Mouse (Mus musculus): ENCODE measurements around the gene Xiap. TPM values are rescaled to one million over a fixed set of nuclear protein-coding genes. Genes with fewer than 3 reads are reported as not detected.
"Not testable (repeated sequence)": the region's sequence is repeated elsewhere in the genome, so short reads cannot be mapped to it uniquely, and the experiment has no call there.

Xiap gene
- polyA plus RNA-seq (2014; fragmentation: Nextera tagmentation; extraction: Ambion mirVana): 22.8 and 24.0 TPM in 2 replicates

- no peak within 1 kb of the TSS for H3K27ac ChIP-seq (ENCODE audit: low read length)
- H3K27me3 ChIP-seq (ENCODE audit: control insufficient read depth, insufficient read depth, low read length): no peaks in the 10 kb centered on the region
- no peak for ATAC-seq (ENCODE audit: insufficient number of reproducible peaks, insufficient read depth, low FRiP score, low read depth)
- H3K4me2 ChIP-seq (replicated peaks; ENCODE audit: low read depth, low read length): no peak within 1 kb of the TSS
- H3K36me3 ChIP-seq (ENCODE audit: control insufficient read depth, insufficient read depth, low read length): no peaks in the 10 kb centered on the region
- no peaks in the 10 kb centered on the region for H3K9me3 ChIP-seq (ENCODE audit: control insufficient read depth, low read depth, low read length)
- H3K4me3 ChIP-seq (ENCODE audit: low read depth, low read length): no peak within 1 kb of the TSS
- 75% methylated on average over 5 of the region's 5 CpGs for WGBS
- H3K4me1 ChIP-seq (ENCODE audit: control insufficient read depth, insufficient read depth, low read length): no peaks in the 10 kb centered on the region
- H3K9ac ChIP-seq (replicated peaks; ENCODE audit: low read depth, low read length): no peak within 1 kb of the TSS
These were observed at the start of gene Xiap for GRCm38 (mm10) chrX:42059282-42060068. Xiap (plus strand) TSS chrX:42059679.

DNA sequence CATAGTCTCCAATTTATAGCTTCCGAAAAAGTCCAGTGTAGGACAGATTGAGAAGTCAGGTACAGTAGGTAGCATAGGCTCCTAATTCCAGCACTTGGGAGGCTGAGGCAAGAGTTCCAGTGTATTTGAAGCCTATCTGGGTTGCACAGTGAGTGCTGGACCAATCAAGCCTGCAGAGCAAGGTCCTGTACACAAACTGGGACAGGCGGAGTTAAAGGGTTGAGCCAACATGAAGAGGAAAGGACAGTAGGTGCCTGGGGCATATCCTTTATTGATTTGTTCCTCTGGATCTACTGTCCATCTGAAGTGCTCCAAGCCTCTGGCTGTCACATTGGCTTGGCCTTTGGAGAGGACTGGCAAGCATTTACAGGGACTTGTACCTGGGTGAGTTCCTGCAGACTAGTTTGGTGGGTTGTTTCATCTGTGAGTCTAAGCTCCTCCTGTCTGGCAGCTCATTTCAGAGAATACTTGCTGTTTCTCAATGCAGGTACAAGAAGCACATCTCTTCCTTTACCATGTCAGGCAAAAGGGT lies 46.7 kb upstream of the Xiap start:
- no peaks in the 10 kb centered on the region for H3K36me3 ChIP-seq (ENCODE audit: control insufficient read depth, insufficient read depth, low read length)
- no peak overlapping the region for H3K4me3 ChIP-seq (ENCODE audit: low read depth, low read length)
- H3K9me3 ChIP-seq (ENCODE audit: control insufficient read depth, low read depth, low read length): no peaks in the 10 kb centered on the region
- ATAC-seq (ENCODE audit: insufficient number of reproducible peaks, insufficient read depth, low FRiP score, low read depth): no peak
- no peaks in the 10 kb centered on the region for H3K27me3 ChIP-seq (ENCODE audit: control insufficient read depth, insufficient read depth, low read length)
- no peak overlapping the region for H3K27ac ChIP-seq (ENCODE audit: low read length)
- 85% methylated on average over 2 of the region's 2 CpGs for WGBS
- no peak overlapping the region for H3K4me2 ChIP-seq (replicated peaks; ENCODE audit: low read depth, low read length)
- no peak overlapping the region for H3K9ac ChIP-seq (replicated peaks; ENCODE audit: low read depth, low read length)
- no peaks in the 10 kb centered on the region for H3K4me1 ChIP-seq (ENCODE audit: control insufficient read depth, insufficient read depth, low read length)

DNA sequence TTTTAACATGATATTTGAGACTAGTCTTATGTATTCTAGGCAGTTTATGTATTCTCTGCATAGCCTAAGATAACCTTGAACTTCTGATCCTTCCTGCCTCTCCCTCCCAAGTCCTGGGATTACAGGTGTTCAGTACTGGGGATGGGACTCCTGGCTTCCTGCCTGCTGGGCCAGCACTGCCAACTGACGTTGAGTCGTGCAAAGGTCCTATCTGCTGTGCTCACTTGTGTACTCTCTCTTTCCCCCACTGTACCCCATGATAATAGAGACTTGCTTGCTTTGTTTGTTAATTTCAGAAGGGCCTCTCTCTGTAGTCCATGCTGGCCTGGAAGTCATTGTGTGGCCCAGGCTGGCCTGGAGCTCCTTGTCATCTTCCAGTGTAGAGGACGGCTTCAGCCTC lies 45.7 kb upstream of the Xiap start:
- H3K27me3 ChIP-seq (ENCODE audit: control insufficient read depth, insufficient read depth, low read length): no peaks in the 10 kb centered on the region
- no peak overlapping the region for H3K4me3 ChIP-seq (ENCODE audit: low read depth, low read length)
- 53% methylated on average over 3 of the region's 3 CpGs for WGBS
- no peaks in the 10 kb centered on the region for H3K36me3 ChIP-seq (ENCODE audit: control insufficient read depth, insufficient read depth, low read length)
- no peak overlapping the region for H3K4me2 ChIP-seq (replicated peaks; ENCODE audit: low read depth, low read length)
- no peaks in the 10 kb centered on the region for H3K9me3 ChIP-seq (ENCODE audit: control insufficient read depth, low read depth, low read length)
- no peak overlapping the region for H3K27ac ChIP-seq (ENCODE audit: low read length)
- no peak overlapping the region for H3K9ac ChIP-seq (replicated peaks; ENCODE audit: low read depth, low read length)
- no peaks in the 10 kb centered on the region for H3K4me1 ChIP-seq (ENCODE audit: control insufficient read depth, insufficient read depth, low read length)
- 0 out of 2 replicates have a peak, but pooled peaks have one; percentile 4 for ATAC-seq (ENCODE audit: insufficient number of reproducible peaks, insufficient read depth, low FRiP score, low read depth)

DNA sequence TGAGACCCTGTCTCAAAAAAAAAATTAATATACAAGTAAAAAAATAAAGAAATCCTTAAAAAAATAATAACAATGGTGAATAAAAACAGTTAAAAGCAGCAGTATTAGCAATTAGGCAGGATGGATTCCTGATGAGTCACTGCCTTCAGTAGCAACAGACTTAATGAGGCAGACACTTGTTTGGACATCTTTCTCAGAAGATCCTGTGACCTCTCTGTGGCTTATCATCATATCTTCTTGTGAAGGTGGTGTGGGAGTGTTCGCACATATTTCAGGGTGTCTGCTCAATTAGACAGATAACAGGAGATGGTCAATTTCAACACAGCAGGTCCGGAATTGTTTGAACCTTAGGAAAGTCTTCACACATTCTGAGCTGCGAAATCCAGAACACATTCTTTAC lies 45.0 kb upstream of the Xiap start:
- Histone ChIP-seq H3K4me3 (ENCODE audit: low read depth, low read length) (no peak overlapping the region), H3K36me3 (ENCODE audit: control insufficient read depth, insufficient read depth, low read length) (no peaks in the 10 kb centered on the region), H3K27ac (ENCODE audit: low read length) (no peak overlapping the region), H3K4me1 (ENCODE audit: control insufficient read depth, insufficient read depth, low read length) (no peaks in the 10 kb centered on the region), H3K4me2 (replicated peaks; ENCODE audit: low read depth, low read length) (no peak overlapping the region), H3K9ac (replicated peaks; ENCODE audit: low read depth, low read length) (no peak overlapping the region), H3K9me3 (ENCODE audit: control insufficient read depth, low read depth, low read length) (no peaks in the 10 kb centered on the region), H3K27me3 (ENCODE audit: control insufficient read depth, insufficient read depth, low read length) (no peaks in the 10 kb centered on the region)
- 81% methylated on average over 3 of the region's 3 CpGs for whole genome bisulfite sequencing
- ATAC-seq (ENCODE audit: insufficient number of reproducible peaks, insufficient read depth, low FRiP score, low read depth): no peak

GRCm38 (mm10) chrX:42018030-42018429 lies 41.4 kb upstream of the Xiap start:
- Histone ChIP-seq H3K9ac (replicated peaks; ENCODE audit: low read depth, low read length) (no peak overlapping the region), H3K4me2 (replicated peaks; ENCODE audit: low read depth, low read length) (no peak overlapping the region), H3K4me1 (ENCODE audit: control insufficient read depth, insufficient read depth, low read length) (no peaks in the 10 kb centered on the region), H3K4me3 (ENCODE audit: low read depth, low read length) (no peak overlapping the region), H3K27me3 (ENCODE audit: control insufficient read depth, insufficient read depth, low read length) (no peaks in the 10 kb centered on the region), H3K9me3 (ENCODE audit: control insufficient read depth, low read depth, low read length) (no peaks in the 10 kb centered on the region), H3K27ac (ENCODE audit: low read length) (no peak overlapping the region), H3K36me3 (ENCODE audit: control insufficient read depth, insufficient read depth, low read length) (no peaks in the 10 kb centered on the region)
- WGBS: 64% methylated on average over 1 of the region's 1 CpGs
- no peak for ATAC-seq (ENCODE audit: insufficient number of reproducible peaks, insufficient read depth, low FRiP score, low read depth)

DNA sequence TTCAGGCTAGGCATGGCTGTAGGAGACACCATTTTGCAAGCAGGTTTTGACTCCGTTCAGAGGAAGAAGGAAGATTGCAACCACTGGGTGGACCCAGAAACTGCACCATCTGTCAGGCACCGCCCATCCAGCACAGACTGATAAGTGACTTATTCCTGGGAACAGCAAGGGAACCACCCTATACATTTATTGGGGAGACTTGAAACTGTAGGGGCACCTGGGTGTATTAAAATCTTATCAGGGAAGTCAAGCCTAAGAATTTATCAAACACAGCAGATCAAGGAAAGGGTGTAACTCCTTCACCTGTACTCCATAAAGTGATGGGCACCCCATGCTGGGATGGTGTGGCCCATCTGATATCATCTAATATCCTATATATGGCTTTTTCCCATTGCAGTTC lies 40.0 kb upstream of the Xiap start:
- Histone ChIP-seq H3K27me3 (ENCODE audit: control insufficient read depth, insufficient read depth, low read length) (no peaks in the 10 kb centered on the region), H3K4me1 (ENCODE audit: control insufficient read depth, insufficient read depth, low read length) (no peaks in the 10 kb centered on the region), H3K27ac (ENCODE audit: low read length) (no peak overlapping the region), H3K9me3 (ENCODE audit: control insufficient read depth, low read depth, low read length) (no peaks in the 10 kb centered on the region), H3K9ac (replicated peaks; ENCODE audit: low read depth, low read length) (no peak overlapping the region), H3K4me3 (ENCODE audit: low read depth, low read length) (no peak overlapping the region), H3K36me3 (ENCODE audit: control insufficient read depth, insufficient read depth, low read length) (no peaks in the 10 kb centered on the region), H3K4me2 (replicated peaks; ENCODE audit: low read depth, low read length) (no peak overlapping the region)
- peak; percentile 46; the same call in 1 of the 2 replicates for ATAC-seq (ENCODE audit: insufficient number of reproducible peaks, insufficient read depth, low FRiP score, low read depth)
- 80% methylated on average over 2 of the region's 2 CpGs for WGBS

DNA sequence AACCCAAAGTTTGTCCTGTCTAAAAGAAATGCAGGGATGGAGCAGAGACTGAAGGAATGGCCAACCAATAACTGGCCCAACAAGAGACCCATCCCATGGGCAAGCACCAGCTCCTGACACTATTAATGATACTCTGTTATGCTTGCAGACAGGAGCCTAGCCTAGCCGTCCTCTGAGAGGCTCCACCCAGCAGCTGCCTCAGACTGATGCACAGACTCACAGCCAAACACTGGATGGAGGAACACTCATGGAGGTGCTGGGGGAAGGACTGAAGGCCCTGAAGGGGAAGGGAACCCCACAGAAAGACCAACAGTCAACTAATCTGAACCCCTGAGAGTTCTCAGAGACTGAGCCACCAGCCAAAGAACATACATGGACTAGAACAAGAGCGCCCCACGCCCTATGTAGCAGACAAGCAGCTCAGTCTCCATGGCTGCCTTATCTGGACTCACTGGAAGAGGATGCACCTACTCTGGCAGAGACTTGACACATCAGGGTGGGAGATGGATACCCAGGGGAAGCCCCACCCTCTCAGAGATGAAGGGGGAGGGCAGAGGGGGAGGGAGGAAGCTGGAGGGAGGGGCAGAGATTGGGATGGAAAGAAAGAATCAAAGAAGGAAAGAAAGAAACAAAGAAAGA lies 33.6 kb upstream of the Xiap start:
- not testable (repeated sequence) for H3K4me2 ChIP-seq (replicated peaks; ENCODE audit: low read depth, low read length); H3K9ac ChIP-seq (replicated peaks; ENCODE audit: low read depth, low read length); H3K9me3 ChIP-seq (ENCODE audit: control insufficient read depth, low read depth, low read length); ATAC-seq (ENCODE audit: insufficient number of reproducible peaks, insufficient read depth, low FRiP score, low read depth); H3K27ac ChIP-seq (ENCODE audit: low read length); H3K36me3 ChIP-seq (ENCODE audit: control insufficient read depth, insufficient read depth, low read length); H3K4me1 ChIP-seq (ENCODE audit: control insufficient read depth, insufficient read depth, low read length); H3K27me3 ChIP-seq (ENCODE audit: control insufficient read depth, insufficient read depth, low read length); H3K4me3 ChIP-seq (ENCODE audit: low read depth, low read length)
- WGBS: 82% methylated on average over 2 of the region's 3 CpGs

DNA sequence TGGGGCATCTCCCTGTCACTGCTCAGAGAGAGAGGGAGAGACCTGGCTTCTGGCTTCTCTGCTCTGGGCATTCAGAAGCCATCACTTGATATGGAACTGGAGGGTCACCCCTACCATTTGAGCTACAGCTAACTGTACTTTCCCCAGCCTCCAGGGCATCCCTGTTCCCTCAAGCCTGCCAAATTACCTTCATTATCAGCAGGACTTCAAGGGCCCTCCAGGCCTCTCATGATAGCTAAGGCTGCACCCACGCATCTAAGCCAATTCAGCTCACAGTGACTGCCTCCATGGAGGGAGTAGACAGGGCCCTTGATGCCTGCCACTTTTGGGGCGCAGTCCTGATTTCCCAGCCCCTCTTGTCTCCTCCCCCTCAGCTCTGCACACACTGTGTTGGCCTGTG lies 32.5 kb upstream of the Xiap start:
- 81% methylated on average over 2 of the region's 2 CpGs for WGBS
- not testable (repeated sequence) for H3K27me3 ChIP-seq (ENCODE audit: control insufficient read depth, insufficient read depth, low read length); H3K9ac ChIP-seq (replicated peaks; ENCODE audit: low read depth, low read length); H3K9me3 ChIP-seq (ENCODE audit: control insufficient read depth, low read depth, low read length); H3K4me3 ChIP-seq (ENCODE audit: low read depth, low read length); H3K27ac ChIP-seq (ENCODE audit: low read length); H3K4me2 ChIP-seq (replicated peaks; ENCODE audit: low read depth, low read length); H3K4me1 ChIP-seq (ENCODE audit: control insufficient read depth, insufficient read depth, low read length); H3K36me3 ChIP-seq (ENCODE audit: control insufficient read depth, insufficient read depth, low read length); ATAC-seq (ENCODE audit: insufficient number of reproducible peaks, insufficient read depth, low FRiP score, low read depth)

Data from stomach, embryonic 14.5 days (tissue).